Mouse (Mus musculus) CD4-positive, CD25-positive, alpha-beta regulatory T cell, adult 2 months (primary cell): ENCODE measurements around the gene Asap3.

Experiments used
- DNase-seq: peaks from one replicate; pipeline ENCODE4 v3.0.0-alpha.2; 2012; ENCODE audit warnings: low read depth, low spot score

Gene Asap3

DNA sequence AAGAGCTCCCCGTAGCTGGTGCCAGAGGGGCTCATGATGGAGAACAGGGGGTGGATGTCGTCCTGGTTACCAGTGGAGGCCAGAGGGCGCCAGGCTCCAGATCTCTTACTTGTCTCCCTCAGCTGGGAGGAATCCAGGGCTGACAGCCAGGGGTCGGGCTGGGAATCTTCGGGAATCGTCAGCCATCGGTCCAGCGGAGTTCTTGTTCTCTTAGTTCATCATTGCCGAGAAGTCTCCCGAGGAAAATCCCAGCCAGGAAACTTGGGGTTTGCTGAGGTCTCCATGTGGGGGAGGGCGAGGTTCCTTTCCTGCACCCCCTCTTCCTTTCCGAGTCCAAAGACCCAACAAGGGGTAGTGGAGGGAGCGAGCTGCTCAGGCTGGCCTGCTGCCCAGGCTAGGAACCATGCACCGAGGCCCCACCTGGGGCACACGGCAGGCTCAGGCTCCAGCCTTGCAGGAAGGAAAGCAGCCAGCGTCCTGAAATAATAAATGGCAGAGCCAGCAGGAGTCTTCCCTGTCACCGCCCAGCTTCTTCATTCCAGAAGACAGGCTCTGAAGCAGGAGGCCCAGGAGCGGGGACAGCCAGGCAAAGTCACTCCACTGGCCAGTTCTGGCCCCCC lies 12.5 kb downstream of the Asap3 start:
- DNase-seq = no peak

DNA sequence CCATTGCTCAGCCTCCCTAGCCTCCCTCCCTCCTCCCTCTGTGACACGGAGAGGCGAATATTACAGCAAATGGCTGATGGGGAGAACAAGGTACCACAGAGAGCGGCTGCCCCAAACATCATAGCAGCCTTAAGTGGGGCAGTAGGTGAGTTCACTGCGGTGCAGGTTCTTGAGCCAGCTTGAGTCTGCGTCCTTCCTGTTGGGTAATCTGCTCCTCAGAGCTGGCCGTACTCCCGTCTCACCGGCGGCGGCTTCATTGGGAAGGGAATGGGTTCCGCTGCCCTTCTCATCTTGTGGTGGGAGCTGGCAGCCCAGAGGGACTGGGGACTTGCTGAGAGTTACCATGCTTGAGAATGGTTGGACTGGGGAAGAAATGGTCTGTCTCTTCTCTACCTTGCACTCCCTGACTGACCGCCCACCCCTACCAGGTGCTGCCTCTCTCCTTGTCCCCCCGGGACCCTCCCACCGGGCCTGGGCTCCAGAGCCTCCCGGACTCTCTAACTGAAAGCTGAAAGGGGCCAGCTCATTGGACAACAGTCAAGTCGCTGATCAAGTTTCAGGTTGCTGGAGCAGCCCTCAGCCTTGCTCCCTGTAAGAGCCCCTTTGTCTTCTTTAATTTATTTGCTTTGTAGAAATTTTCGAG lies 14.1 kb downstream of the Asap3 start:
- no peak for DNase-seq

DNA sequence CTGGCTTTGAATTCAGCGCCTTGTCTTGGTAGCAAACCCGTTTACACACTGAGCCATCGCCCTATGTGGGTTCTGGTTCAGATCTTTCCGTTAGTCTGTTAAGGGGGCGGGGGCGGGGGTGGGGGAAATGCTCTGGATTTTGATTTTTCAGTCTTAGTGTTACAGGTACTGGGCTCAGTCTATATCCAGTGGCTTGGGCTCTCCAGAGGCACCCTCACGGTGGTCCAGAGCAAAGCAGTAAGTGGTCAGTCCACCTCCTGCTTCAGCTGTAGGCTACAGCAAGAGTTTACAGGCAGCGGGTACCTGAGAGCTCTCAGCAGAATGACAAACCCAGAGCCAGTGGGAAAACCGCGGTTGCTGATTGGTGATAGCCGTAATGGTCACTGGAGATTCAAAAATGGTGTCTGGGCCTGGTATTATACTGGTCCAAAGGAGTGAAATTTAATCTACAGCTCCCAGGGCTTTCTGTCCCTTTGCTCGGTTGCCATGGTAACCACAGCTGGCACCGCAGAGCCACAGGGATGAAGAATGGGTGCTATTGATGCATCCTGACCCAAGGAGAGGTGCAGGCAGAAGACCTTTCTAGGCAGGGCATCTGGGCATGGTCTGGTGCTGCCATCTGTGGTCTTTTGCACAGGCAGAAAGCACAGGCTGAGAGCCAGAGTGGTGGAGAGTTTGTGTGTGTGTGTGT lies 17.5 kb downstream of the Asap3 start:
- DNase-seq = no peak

- no peak for DNase-seq
Observed at GRCm38 (mm10) chr4:136224240-136224559, 18.0 kb downstream of the Asap3 start.

- no peak for DNase-seq
Observed at GRCm38 (mm10) chr4:136224677-136225460, 18.7 kb downstream of the Asap3 start.

GRCm38 (mm10) chr4:136227408-136227807 lies 21.2 kb downstream of the Asap3 start:
- DNase-seq = no peak

GRCm38 (mm10) chr4:136228640-136229039 lies 22.5 kb downstream of the Asap3 start:
- DNase-seq = no peak

- no peak for DNase-seq
Observed at GRCm38 (mm10) chr4:136238669-136239068, 32.5 kb downstream of the Asap3 start.

- no peak for DNase-seq
Observed at GRCm38 (mm10) chr4:136239111-136239510, 32.9 kb downstream of the Asap3 start.

- DNase-seq = peak; percentile 83
Observed at GRCm38 (mm10) chr4:136239622-136240021, 33.5 kb downstream of the Asap3 start.

GRCm38 (mm10) chr4:136240123-136240522 lies 34.0 kb downstream of the Asap3 start:
- no peak for DNase-seq

GRCm38 (mm10) chr4:136240955-136241354 lies 34.8 kb downstream of the Asap3 start:
- DNase-seq = no peak

- peak; percentile 63 for DNase-seq
Observed at GRCm38 (mm10) chr4:136242065-136242703, 36.0 kb downstream of the Asap3 start.

DNA sequence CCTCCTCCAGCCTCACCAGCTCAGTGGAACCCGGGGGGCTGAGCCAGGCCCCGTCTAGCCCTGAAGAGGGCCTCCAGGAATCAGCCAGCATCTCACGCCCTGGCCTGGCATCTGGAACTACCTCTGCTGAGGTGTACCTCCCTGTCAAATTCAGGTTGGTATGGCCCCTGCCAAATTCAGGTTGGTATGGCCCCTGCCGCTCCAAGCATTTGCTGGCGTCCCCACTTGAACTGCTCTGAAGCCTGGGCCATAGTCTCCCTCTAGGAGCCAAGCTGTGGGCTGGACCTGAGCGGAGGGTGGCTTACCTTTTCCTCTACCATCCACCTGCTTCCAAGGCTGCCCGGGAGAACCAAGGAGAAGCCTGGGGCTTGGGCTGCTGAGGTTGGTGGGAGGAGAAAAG lies 36.6 kb downstream of the Asap3 start:
- no peak for DNase-seq

GRCm38 (mm10) chr4:136244208-136244607 lies 38.0 kb downstream of the Asap3 start:
- DNase-seq = no peak

GRCm38 (mm10) chr4:136245681-136246080 lies 39.5 kb downstream of the Asap3 start:
- DNase-seq = no peak

- DNase-seq = no peak
Observed at GRCm38 (mm10) chr4:136246568-136246969, 40.4 kb downstream of the Asap3 start.

DNA sequence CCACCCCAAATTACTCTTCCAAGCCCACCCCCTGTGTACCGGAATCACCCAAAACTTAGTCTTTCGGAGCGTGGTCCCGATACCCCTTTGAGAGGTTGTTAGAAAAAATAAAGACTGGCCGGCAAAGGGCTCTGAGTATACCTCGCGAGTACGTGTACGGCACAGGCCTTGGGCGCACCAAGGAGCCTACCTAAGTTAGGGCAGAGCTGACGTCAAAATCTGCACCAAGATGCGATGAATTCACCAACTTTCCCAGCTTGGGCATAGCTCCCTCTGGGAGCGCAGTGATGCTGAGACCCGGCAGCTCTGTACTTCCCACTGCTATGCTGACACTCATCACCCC lies 41.2 kb downstream of the Asap3 start:
- no peak for DNase-seq

DNA sequence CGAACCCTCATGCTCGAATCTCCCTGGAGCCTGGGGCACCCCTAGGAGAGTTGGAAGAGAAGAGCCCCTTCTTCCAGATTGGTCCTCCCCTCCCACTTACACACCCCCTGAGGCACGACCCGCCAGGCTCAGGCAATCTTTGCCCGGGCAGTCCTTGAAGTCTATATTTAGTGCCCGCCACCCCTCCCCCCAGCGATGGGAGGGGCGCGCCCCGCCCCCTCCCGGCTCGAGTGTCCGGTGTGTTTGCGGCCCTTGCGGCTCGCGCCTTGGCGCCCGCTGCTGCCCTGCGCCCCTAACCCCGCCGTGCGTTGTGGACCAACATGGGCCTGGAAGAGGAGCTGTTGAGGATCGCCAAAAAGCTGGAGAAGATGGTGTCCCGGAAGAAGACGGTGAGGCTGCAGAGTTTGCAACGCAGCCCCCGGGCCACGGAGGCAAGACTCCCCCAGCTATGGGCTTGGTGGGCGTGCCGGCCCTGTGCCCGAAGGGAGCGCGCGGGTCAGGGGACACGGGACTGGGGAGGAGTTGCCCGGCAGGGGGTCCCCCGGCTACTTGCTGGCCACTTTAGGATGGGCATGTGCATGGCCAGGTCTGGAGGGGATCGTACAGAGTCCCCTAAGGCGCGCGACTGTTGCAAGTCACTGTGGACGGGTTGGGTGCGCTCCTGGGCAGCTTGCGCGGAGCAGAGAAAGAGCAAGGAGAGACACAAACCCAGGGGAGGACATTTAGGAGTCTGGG lies 41.7 kb downstream of the Asap3 start, which contains the start of gene Tcea3:
Gene Tcea3 (plus strand): TSS at position 1 of the 735 bp plus-strand sequence.
- no peak for DNase-seq

DNA sequence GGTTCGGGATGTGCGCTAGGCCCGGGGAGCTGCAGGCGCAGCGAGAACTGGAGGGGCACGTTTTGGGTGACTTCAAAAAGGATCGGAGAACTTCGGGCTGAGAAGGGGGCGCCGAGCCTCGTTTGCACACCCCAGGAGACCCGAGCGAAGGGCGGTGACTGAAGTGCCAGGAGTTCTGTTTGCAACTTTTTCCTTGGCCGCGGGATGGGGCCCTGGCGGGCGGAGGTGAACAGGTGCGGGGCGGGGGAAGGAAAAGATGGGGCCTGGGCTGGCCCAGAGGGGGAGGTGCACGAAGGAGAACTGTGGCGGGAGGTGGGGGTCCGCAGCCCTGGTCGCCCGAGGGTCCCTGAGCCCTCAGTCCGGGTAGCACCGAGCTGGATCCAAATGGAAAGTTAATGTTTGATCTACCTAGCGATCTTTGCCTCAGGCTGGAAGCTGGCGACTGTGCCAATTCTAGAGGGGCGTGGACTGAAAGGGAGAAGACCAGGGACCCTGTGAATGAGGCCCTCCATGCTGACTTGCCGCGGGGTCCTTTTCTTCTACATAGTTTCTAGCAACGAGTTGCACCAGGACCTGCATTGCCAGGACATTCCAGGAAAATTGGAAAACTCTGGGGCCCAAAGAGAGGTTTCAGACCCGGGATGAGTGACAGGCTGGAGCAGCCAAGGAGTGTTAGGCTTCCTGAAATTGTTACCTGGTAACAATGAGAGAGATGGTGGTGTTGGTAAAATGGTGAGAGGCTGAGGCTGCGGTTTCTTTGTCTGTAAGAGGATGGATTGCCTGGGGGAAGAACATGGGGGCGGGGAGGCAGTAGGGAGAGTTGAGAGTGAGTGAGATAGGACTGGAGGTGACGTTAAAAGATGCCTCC lies 42.5 kb downstream of the Asap3 start:
- DNase-seq = peak; percentile 41
